Mouse (Mus musculus) heart, postnatal 0 days (tissue): ENCODE results near the gene Efcab9.

Experiments used
- CTCF ChIP-seq: IDR thresholded peaks from 2 replicates; pipeline ENCODE4 v1.5.1; 2016; ENCODE audit warnings: antibody characterized with exemption, control low read depth, low read depth
- EP300 ChIP-seq: IDR thresholded peaks from 2 replicates; pipeline ENCODE4 v1.6.1; 2016; ENCODE audit warnings: antibody characterized with exemption, low read depth

DNA sequence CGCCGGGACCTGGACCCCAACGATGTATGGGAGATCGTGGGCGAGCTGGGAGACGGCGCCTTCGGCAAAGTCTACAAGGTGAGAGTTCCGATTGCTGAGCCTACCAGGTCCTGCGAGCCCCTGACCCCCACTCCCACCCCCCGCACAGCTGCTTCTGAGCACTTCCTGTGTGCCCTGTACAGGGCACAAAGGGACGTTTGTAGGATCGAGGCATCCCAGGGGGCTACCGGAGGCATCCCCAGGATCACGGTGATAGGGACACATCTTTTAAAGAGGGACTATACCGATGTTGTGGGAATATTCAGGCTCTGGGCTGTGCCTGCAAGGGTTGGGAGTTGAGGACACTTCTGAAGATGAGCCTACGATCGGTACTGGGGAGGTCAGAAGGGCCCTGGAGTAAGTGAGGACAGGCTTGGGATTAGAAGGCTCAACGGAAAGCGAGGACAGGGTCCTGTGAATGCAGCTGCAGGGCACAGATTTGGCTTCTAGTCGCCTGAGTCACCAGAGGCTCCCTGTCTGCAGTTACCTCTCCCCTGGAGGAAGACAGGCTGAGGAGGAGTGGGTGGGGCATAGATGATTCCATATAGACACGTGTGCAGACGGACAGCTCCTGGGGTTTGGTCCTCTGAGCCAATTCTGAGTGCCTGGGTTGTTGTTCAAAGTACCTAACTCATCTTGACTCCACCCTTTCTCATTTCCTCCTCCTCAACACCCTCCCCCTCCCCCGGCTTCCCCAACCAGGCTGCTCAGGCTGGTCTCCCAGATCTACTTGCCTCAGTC, 1.8 kb upstream of the Efcab9 start:
- TF ChIP-seq CTCF = no peak
- no peak for TF ChIP-seq EP300
